Mouse (Mus musculus): ENCODE results near the gene Rundc3a.

- no peak for TF ChIP-seq POLR2A (IDR thresholded peaks at IDR 0.05; ENCODE audit: control insufficient read depth, low read depth, low read length)
- TF ChIP-seq CTCF (IDR thresholded peaks at IDR 0.05; ENCODE audit: control insufficient read depth, insufficient read depth, insufficient replicate concordance, low read depth, low read length): no peak
Observed at GRCm38 (mm10) chr11:102396671-102397141, 3.5 kb downstream of the Rundc3a start.
